Mouse (Mus musculus) olfactory bulb, adult 2 months (tissue): Measurements from ENCODE around the gene Itpr2.

ENCODE experiments used
- CTCF ChIP-seq: fragments of 200-500 bp; IDR thresholded peaks from 2 replicates; pipeline ENCODE4 v1.5.1; 2012; ENCODE audit warnings: low read depth, mild to moderate bottlenecking, low read length, moderate library complexity; ENCODE audit not compliant: insufficient read depth
- POLR2A ChIP-seq: fragments of 200-500 bp; IDR thresholded peaks from 2 replicates; pipeline ENCODE4 v1.6.1; 2012; ENCODE audit warnings: mild to moderate bottlenecking, low read depth, low read length, moderate library complexity; ENCODE audit not compliant: insufficient read depth

DNA sequence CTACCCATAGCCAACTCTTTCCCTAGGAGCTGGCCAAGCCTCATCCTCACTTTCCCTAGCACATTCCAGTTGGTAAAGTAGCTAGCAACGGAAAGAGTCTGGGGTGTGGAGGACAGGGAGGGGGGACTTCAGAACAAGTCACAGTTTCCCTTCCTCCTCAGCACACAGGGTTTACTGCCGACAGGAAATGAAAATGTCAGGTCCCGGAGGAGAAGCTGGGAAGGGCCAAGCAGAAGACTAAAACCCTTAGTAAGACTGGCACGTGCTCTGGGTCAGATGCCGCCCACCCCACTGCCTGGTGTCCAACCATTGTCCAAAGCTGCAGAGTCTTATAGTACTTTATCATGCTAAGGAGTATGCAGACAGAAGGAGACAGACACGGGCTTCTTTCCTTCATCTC lies 293.0 kb downstream of the Itpr2 start:
- no peak for TF ChIP-seq POLR2A
- no peak for TF ChIP-seq CTCF
